Comparison of ENCODE assay signal across 13 mouse cellular contexts in the genomic region with DNA sequence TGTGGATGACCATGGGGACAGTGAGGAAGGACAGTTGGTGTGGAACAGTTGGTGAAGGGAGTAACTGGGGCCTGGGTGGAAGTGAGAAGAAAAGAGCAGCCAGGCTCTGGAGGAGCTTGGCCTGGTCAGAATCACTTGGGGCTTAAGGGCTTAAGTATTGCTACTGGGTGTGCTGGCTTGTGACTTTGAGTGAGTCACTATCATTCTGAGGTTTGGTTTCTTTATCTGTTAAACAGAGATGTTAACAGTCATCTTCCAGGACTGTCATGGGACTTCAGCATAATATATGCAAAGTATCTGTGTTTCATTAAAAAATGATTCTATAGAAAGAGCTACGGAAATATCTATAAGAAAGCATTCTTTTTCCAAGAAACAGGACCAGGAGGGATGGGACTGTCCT. TPM values are rescaled to one million over a fixed set of nuclear protein-coding genes. Genes with fewer than 3 reads are reported as not detected.
DNase-seq lines count a peak whose midpoint lies in the region; ATAC-seq and TF ChIP-seq lines count a peak whose summit lies in the region.
"Had no signal": no experiment of that assay in that cellular context is flagged by ENCODE, and none has a peak within 500 bp of the region (broad histone marks: within the 10 kb centered on the region; RNA-seq: fewer than 3 reads in every experiment).

No protein-coding gene starts in this region.

- TF ChIP-seq CTCF in gastrocnemius, adult 2 months (IDR thresholded peaks at IDR 0.05) = no peak
- TF ChIP-seq CTCF in liver, postnatal 0 days (IDR thresholded peaks at IDR 0.05; ENCODE audit: low read depth) = no peak

- intact Hi-C loops in gastrocnemius, adult 2 months (cut with DNase I) = no loop called here

- no peaks in the 10 kb centered on the region for H3K9me3 ChIP-seq in intestine, embryonic 14.5 days (ENCODE audit: control insufficient read depth, low read length)
- no peaks in the 10 kb centered on the region for H3K9me3 ChIP-seq in intestine, embryonic 15.5 days
- H3K9me3 ChIP-seq in megakaryocyte, embryonic 14.5 days = no peaks in the 10 kb centered on the region
- H3K9me3 ChIP-seq in liver, postnatal 0 days (ENCODE audit: low read length) = no peaks in the 10 kb centered on the region
- H3K9me3 ChIP-seq: stomach, embryonic 15.5 days had no signal

- peak overlapping the region; percentile 76 for H3K27ac ChIP-seq in gastrocnemius, adult 2 months
- peak overlapping the region; percentile 27; the same call in 1 of the 2 replicates for H3K27ac ChIP-seq in intestine, embryonic 14.5 days (ENCODE audit: low read depth)
- no peak overlapping the region for H3K27ac ChIP-seq in intestine, embryonic 15.5 days
- peak overlapping the region; percentile 48; the same call in 1 of the 2 replicates for H3K27ac ChIP-seq in liver, postnatal 0 days (ENCODE audit: low read depth)
- H3K27ac ChIP-seq: stomach, embryonic 15.5 days had no signal

- ATAC-seq in intestine, embryonic 14.5 days (replicated peaks; ENCODE audit: low FRiP score, low TSS enrichment, low read depth) = no peak
- ATAC-seq in intestine, embryonic 15.5 days = no peak
- no peak for ATAC-seq in megakaryocyte, adult 5-6 weeks (ENCODE audit: poor library complexity, severe bottlenecking)
- ATAC-seq in liver, postnatal 0 days = no peak

- WGBS in intestine, embryonic 14.5 days = 87% methylated on average over 1 of the region's 1 CpGs
- WGBS in intestine, embryonic 15.5 days = 84% methylated on average over 1 of the region's 1 CpGs
- WGBS in liver, postnatal 0 days (ENCODE audit: insufficient replicate concordance) = 79% methylated on average over 1 of the region's 1 CpGs

- no peak for DNase-seq in gastrocnemius, adult 2 months
- DNase-seq in gastrocnemius, postnatal 10 days = no peak
- no peak for DNase-seq in intestine, embryonic 14.5 days (ENCODE audit: low spot score)
- no peak for DNase-seq in liver, postnatal 0 days
- no peak for DNase-seq in B cell, adult 2 months
- DNase-seq: cerebellum, adult 2 months; kidney, adult 11 months had no signal

- no peak overlapping the region for H3K4me3 ChIP-seq in gastrocnemius, adult 2 months
- H3K4me3 ChIP-seq in intestine, embryonic 14.5 days (ENCODE audit: low read depth, low read length) = no peak overlapping the region
- no peak overlapping the region for H3K4me3 ChIP-seq in intestine, embryonic 15.5 days (replicated peaks)
- peak overlapping the region; percentile 83 for H3K4me3 ChIP-seq in megakaryocyte, embryonic 14.5 days (replicated peaks)
- H3K4me3 ChIP-seq in liver, postnatal 0 days (ENCODE audit: low read depth, low read length) = no peak overlapping the region
- H3K4me3 ChIP-seq: myocyte; stomach, embryonic 15.5 days had no signal

- no peaks in the 10 kb centered on the region for H3K36me3 ChIP-seq in intestine, embryonic 14.5 days (ENCODE audit: control insufficient read depth, insufficient read depth, low read length)
- no peaks in the 10 kb centered on the region for H3K36me3 ChIP-seq in intestine, embryonic 15.5 days
- peaks cover 40% of the 10 kb centered on the region for H3K36me3 ChIP-seq in megakaryocyte, embryonic 14.5 days (replicated peaks; ENCODE audit: low read length)
- H3K36me3 ChIP-seq in liver, postnatal 0 days (replicated peaks; ENCODE audit: insufficient read depth, low read length) = peaks cover 4% of the 10 kb centered on the region; the same call in 1 of the 2 replicates
- H3K36me3 ChIP-seq: stomach, embryonic 15.5 days had no signal

- H3K27me3 ChIP-seq in intestine, embryonic 14.5 days (replicated peaks; ENCODE audit: control insufficient read depth, insufficient read depth, low read length) = no peaks in the 10 kb centered on the region
- H3K27me3 ChIP-seq in intestine, embryonic 15.5 days (replicated peaks) = no peaks in the 10 kb centered on the region
- H3K27me3 ChIP-seq in megakaryocyte, embryonic 14.5 days (replicated peaks) = no peaks in the 10 kb centered on the region
- H3K27me3 ChIP-seq in liver, postnatal 0 days (ENCODE audit: insufficient read depth, low read length) = no peaks in the 10 kb centered on the region

- no peak overlapping the region for H3K4me2 ChIP-seq in intestine, embryonic 14.5 days (ENCODE audit: low read length)
- H3K4me2 ChIP-seq in intestine, embryonic 15.5 days (replicated peaks) = no peak overlapping the region
- H3K4me2 ChIP-seq in liver, postnatal 0 days (ENCODE audit: low read depth, low read length) = no peak overlapping the region
- H3K4me2 ChIP-seq: stomach, embryonic 15.5 days had no signal

- peaks cover 7% of the 10 kb centered on the region; the same call in 1 of the 2 replicates for H3K4me1 ChIP-seq in intestine, embryonic 14.5 days (replicated peaks; ENCODE audit: control insufficient read depth, insufficient read depth, low read length)
- peaks cover 10% of the 10 kb centered on the region; the same call in 1 of the 2 replicates for H3K4me1 ChIP-seq in intestine, embryonic 15.5 days (replicated peaks)
- H3K4me1 ChIP-seq in megakaryocyte, embryonic 14.5 days = peaks cover 97% of the 10 kb centered on the region
- H3K4me1 ChIP-seq in liver, postnatal 0 days (ENCODE audit: insufficient read depth) = no peaks in the 10 kb centered on the region; the same call in 1 of the 2 replicates

- no peak for TF ChIP-seq EP300 in liver, postnatal 0 days (IDR thresholded peaks at IDR 0.05; ENCODE audit: low read depth)

- no peak overlapping the region for H3K9ac ChIP-seq in intestine, embryonic 14.5 days (ENCODE audit: low read length)
- H3K9ac ChIP-seq in intestine, embryonic 15.5 days = no peak overlapping the region
- no peak overlapping the region for H3K9ac ChIP-seq in liver, postnatal 0 days (replicated peaks)
- H3K9ac ChIP-seq: stomach, embryonic 15.5 days had no signal

RNA-seq across cellular contexts. Expression of gene Pdzk1ip1, which starts 13.7 kb away (rescaled TPM):
- not detected for total RNA-seq in gastrocnemius, adult 2 months (2021)
- under 1 TPM; 0.28 to 0.45 TPM for total RNA-seq in gastrocnemius, postnatal 10 days (2021)
- polyA plus RNA-seq in intestine, embryonic 14.5 days (2014; fragmentation: Nextera tagmentation; extraction: Ambion mirVana) = 41.8 and 50.5 TPM in 2 replicates
- polyA plus RNA-seq in intestine, embryonic 15.5 days (2015; fragmentation: Nextera tagmentation; extraction: Ambion mirVana) = 133 and 159 TPM in 2 replicates
- 2.2 and 5.1 TPM in 2 replicates for polyA plus RNA-seq in megakaryocyte, embryonic 14.5 days (2012; ENCODE audit: insufficient read depth, low replicate concordance)
- total RNA-seq in megakaryocyte, adult 5-6 weeks (2015) = 1.5 and 2.8 TPM in 2 replicates
- 0.33 and 0.53 TPM in 2 replicates for total RNA-seq in megakaryocyte, adult 5-6 weeks (2017)
- 18.6 and 22.2 TPM in 2 replicates for polyA plus RNA-seq in liver, postnatal 0 days (2015; fragmentation: Nextera tagmentation; extraction: Ambion mirVana)

RNA-seq across cellular contexts. Expression of gene Tal1, which starts 18.6 kb away (rescaled TPM):
- 1 to 10 TPM in 1 of 2 experiments, under 1 TPM in 1; 0.94 to 1.7 TPM for total RNA-seq in gastrocnemius, adult 2 months (2021)
- 1 to 10 TPM; 2.0 to 3.7 TPM for total RNA-seq in gastrocnemius, postnatal 10 days (2021)
- 0.96 and 1.1 TPM in 2 replicates for polyA plus RNA-seq in intestine, embryonic 14.5 days (2014; fragmentation: Nextera tagmentation; extraction: Ambion mirVana)
- 0.78 and 0.98 TPM in 2 replicates for polyA plus RNA-seq in intestine, embryonic 15.5 days (2015; fragmentation: Nextera tagmentation; extraction: Ambion mirVana)
- polyA plus RNA-seq in megakaryocyte, embryonic 14.5 days (2012; ENCODE audit: insufficient read depth, low replicate concordance) = 106 and 219 TPM in 2 replicates
- total RNA-seq in megakaryocyte, adult 5-6 weeks (2015) = 2.2 and 3.8 TPM in 2 replicates
- 1.8 and 2.6 TPM in 2 replicates for total RNA-seq in megakaryocyte, adult 5-6 weeks (2017)
- polyA plus RNA-seq in liver, postnatal 0 days (2015; fragmentation: Nextera tagmentation; extraction: Ambion mirVana) = 8.3 and 8.9 TPM in 2 replicates
- polyA plus RNA-seq: myocyte had no signal

RNA-seq across cellular contexts. Expression of gene Cyp4x1, which starts 59.3 kb away (rescaled TPM):
- not detected for total RNA-seq in gastrocnemius, adult 2 months (2021)
- under 1 TPM in 1 of 2 experiments, not detected in 1; 0.07 TPM for total RNA-seq in gastrocnemius, postnatal 10 days (2021)
- polyA plus RNA-seq in intestine, embryonic 14.5 days (2014; fragmentation: Nextera tagmentation; extraction: Ambion mirVana) = 0.52 and 0.62 TPM in 2 replicates
- 0.25 and 0.34 TPM in 2 replicates for polyA plus RNA-seq in intestine, embryonic 15.5 days (2015; fragmentation: Nextera tagmentation; extraction: Ambion mirVana)
- polyA plus RNA-seq in megakaryocyte, embryonic 14.5 days (2012; ENCODE audit: insufficient read depth, low replicate concordance) = 0.38 TPM in 1 of 2 replicates, not detected in the other
- total RNA-seq in megakaryocyte, adult 5-6 weeks (2015) = not detected in 2 replicates
- not detected in 2 replicates for total RNA-seq in megakaryocyte, adult 5-6 weeks (2017)
- polyA plus RNA-seq in liver, postnatal 0 days (2015; fragmentation: Nextera tagmentation; extraction: Ambion mirVana) = 0.04 and 0.06 TPM in 2 replicates
- polyA plus RNA-seq: myocyte; small intestine, adult 2 months had no signal

Comparison
In these comparisons a context has a peak if more than half of its experiments do, and no peak if none do; other contexts are left out.
1. RNA of gene Tal1, which starts 18.6 kb away (polyA plus RNA-seq): 106 to 219 TPM in megakaryocyte, embryonic 14.5 days; 8.3 to 8.9 TPM in liver, postnatal 0 days, 0.96 to 1.1 TPM in intestine, embryonic 14.5 days and 0.78 to 0.98 TPM in intestine, embryonic 15.5 days; every median in the first group is over 10 times any median in the second.